Mouse (Mus musculus): Measurements from ENCODE around the gene Rhoc. TPM values are rescaled to one million over a fixed set of nuclear protein-coding genes. Genes with fewer than 3 reads are reported as not detected.

Rhoc gene
- 100 to 1,000 TPM; 360 to 440 TPM for polyA plus RNA-seq (2012; fragmentation: generic; extraction: Trizol)

GRCm38 (mm10) chr3:104788075-104788474, at the start of gene Rhoc:
Gene Rhoc (plus strand): TSS chr3:104788375.

GRCm38 (mm10) chr3:104780561-104781420, 7.4 kb upstream of the Rhoc start, which contains the start of gene Ppm1j:
Gene Ppm1j (plus strand): TSS chr3:104781056.

GRCm38 (mm10) chr3:104781471-104781903, 6.7 kb upstream of the Rhoc start, which contains the start of gene Fam19a3:
Gene Fam19a3 (minus strand): TSS chr3:104781840.

GRCm38 (mm10) chr3:104817991-104818748, 30.0 kb downstream of the Rhoc start, which contains the start of gene Mov10:
Gene Mov10 (minus strand): TSS chr3:104818563.

Other genes starting within 250 kb of the Rhoc start
- 1 to 10 TPM in 1 of 2 experiments, under 1 TPM in 1; 0.82 to 3.4 TPM for gene Slc16a1, start 149.7 kb upstream of the Rhoc start, polyA plus RNA-seq (2012; fragmentation: generic; extraction: Trizol)
- gene Ppm1j, start 7.3 kb upstream of the Rhoc start, polyA plus RNA-seq (2012; fragmentation: generic; extraction: Trizol): under 1 TPM in 1 of 2 experiments, not detected in 1; 0.02 TPM
- not detected for gene Fam19a3, start 6.5 kb upstream of the Rhoc start, polyA plus RNA-seq (2012; fragmentation: generic; extraction: Trizol)
- 10 to 100 TPM; 12.6 to 29.9 TPM for gene Mov10, start 30.2 kb downstream of the Rhoc start, polyA plus RNA-seq (2012; fragmentation: generic; extraction: Trizol)
- gene St7l, start 75.6 kb downstream of the Rhoc start, polyA plus RNA-seq (2012; fragmentation: generic; extraction: Trizol): 1 to 10 TPM; 1.8 to 8.2 TPM
- gene Capza1, start 76.1 kb downstream of the Rhoc start, polyA plus RNA-seq (2012; fragmentation: generic; extraction: Trizol): 10 to 100 TPM in 1 of 2 experiments, 1 to 10 TPM in 1; 2.1 to 17.6 TPM
- under 1 TPM; 0.01 to 0.26 TPM for gene Wnt2b, start 173.5 kb downstream of the Rhoc start, polyA plus RNA-seq (2012; fragmentation: generic; extraction: Trizol)